Mouse (Mus musculus): ENCODE measurements around the gene Rere. TPM values are rescaled to one million over a fixed set of nuclear protein-coding genes. Genes with fewer than 3 reads are reported as not detected.

The Rere gene
- polyA plus RNA-seq, 1 experiment from 2014 or later, result 28.4 TPM

DNA sequence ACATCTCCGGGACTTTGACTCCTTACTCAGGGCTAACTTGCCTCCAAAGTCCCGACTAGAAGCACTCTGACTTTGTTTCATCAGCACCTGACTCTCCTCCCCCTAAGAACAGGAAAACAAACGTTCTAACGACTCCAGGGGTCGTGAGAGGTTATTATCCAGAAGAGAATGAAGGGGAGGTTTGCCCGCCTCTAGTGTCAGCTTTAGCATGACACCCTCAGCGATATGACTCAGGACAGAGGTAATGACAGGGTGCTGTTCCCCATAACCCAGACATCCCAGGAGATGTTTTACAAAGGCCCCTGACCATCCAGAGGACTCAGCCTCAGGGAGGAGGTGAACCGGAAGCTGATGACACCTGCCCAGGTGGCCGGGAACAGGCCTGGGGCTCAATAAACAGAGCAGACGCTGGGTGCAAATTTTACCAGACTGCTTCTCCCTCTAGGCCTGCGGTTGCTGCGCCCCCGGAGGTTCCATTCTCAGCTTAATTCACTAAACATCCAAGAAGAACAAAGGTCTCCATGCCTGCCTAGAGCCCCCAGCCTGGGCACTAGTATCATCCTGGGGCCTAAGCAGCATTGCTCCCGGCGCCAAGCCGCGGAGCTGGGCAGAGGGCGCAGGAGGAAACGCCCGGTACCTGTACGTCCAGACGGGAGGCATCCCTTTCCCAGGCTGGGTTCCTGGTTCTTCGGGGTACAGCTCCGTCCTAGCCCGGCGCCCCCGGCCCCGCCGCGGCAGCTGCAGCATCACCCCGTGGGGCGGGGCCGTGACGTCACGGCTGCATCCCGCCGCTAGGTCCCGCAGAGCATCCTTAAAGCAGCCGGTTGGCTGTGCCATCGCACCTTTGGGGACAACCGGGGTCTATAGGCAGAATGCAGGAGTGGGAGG, 370.2 kb downstream of the Rere start, which contains the start of gene Slc45a1:
Gene Slc45a1, minus strand, starts transcription at position 785 of the 888 bp plus-strand sequence.
- no peak for ATAC-seq
- peak within 1 kb of the TSS; percentile 48 for H3K4me2 ChIP-seq (replicated peaks)
- no peaks in the 10 kb centered on the region for H3K36me3 ChIP-seq
- H3K4me1 ChIP-seq (replicated peaks), result 0 out of 2 replicates have a peak, but pooled peaks cover 10% of the 10 kb centered on the region
- no peak within 1 kb of the TSS for H3K27ac ChIP-seq
- 8% methylated on average over 41 of the region's 41 CpGs for WGBS
- peak within 1 kb of the TSS; percentile 26 for H3K4me3 ChIP-seq (replicated peaks)
- no peak within 1 kb of the TSS for H3K9ac ChIP-seq
- H3K9me3 ChIP-seq, result no peaks in the 10 kb centered on the region
- peaks cover 15% of the 10 kb centered on the region for H3K27me3 ChIP-seq (replicated peaks)

DNA sequence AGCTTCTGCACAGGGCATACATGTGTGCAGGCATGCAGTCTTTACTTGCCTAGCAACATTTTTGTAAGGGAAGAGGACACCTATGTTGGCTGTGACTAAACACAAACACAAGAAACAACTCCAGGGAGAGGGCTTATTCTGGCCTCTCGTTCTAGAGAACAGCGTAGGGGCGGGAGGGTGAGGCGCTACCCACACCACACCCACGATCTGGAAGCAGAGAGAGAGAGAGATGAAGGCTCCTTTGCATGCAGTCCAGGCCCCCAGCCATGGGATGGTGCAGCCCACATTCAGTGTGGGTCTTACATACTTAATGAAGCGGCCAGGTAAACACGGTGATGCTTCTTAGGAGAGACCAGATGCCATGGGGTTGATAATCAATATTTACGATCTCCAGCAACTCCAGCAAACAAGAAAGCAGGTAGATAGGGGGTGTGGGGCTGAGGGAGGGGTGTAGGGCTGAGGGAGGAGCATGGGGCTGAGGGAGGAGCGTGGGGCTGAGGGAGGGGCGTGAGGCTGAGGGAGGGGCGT, 371.7 kb downstream of the Rere start:
- 0 out of 2 replicates have a peak, but pooled peaks cover 10% of the 10 kb centered on the region for H3K4me1 ChIP-seq (replicated peaks)
- H3K27ac ChIP-seq, result no peak overlapping the region
- no peak overlapping the region for H3K4me3 ChIP-seq (replicated peaks)
- 31% methylated on average over 10 of the region's 11 CpGs for WGBS
- H3K4me2 ChIP-seq (replicated peaks), result no peak overlapping the region
- H3K27me3 ChIP-seq (replicated peaks), result peaks cover 15% of the 10 kb centered on the region
- H3K36me3 ChIP-seq, result no peaks in the 10 kb centered on the region
- H3K9ac ChIP-seq, result no peak overlapping the region
- no peaks in the 10 kb centered on the region for H3K9me3 ChIP-seq
- no peak for ATAC-seq

DNA sequence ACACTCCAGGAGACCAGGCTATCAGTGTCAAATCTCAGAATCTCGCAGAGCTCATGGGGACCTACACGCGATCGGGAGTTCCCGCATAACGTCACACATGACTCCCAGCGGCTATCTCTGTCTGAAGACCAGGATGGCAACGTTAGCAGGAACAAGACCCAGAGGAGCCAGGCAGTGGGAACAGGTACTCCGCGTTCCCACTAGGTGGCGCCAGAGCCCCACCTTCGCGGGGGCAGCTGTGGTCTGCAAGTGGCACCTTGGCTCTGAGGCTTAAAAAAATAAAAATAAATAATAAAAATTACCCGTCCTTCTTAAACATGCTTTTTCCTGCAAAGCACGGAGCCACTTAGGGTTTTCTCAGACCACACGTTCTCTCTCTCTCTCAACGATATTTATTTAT, 374.5 kb downstream of the Rere start:
- Histone ChIP-seq H3K36me3 (no peaks in the 10 kb centered on the region), H3K4me3 (replicated peaks) (no peak overlapping the region), H3K27me3 (replicated peaks) (peaks cover 15% of the 10 kb centered on the region), H3K27ac (no peak overlapping the region), H3K9me3 (no peaks in the 10 kb centered on the region), H3K4me2 (replicated peaks) (peak overlapping the region; percentile 20), H3K9ac (no peak overlapping the region), H3K4me1 (replicated peaks) (0 out of 2 replicates have a peak, but pooled peaks cover 10% of the 10 kb centered on the region)
- peak; percentile 80 for ATAC-seq
- WGBS, result 4% methylated on average over 17 of the region's 17 CpGs

DNA sequence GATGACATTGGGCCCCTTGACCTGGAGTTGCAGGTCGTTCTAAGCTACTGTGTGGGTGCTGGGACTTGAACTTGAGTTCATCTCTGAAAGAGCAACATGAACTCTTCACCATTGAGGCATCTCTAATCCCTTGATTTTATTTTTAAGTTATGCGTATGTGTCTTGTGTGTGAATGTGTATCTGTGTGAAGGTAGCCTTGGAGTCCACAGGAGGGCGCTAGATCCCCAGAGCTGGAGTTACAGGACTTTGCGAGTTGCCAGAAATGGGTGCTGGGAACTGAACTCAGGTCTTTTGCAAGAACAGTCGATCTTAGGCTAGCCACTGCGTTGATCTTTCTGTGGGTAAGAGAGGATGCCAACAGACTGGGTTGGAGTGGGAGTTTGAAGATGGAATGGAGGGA, 375.1 kb downstream of the Rere start:
- Histone ChIP-seq H3K27ac (no peak overlapping the region), H3K4me3 (replicated peaks) (no peak overlapping the region), H3K27me3 (replicated peaks) (peaks cover 11% of the 10 kb centered on the region), H3K9ac (no peak overlapping the region), H3K4me2 (replicated peaks) (no peak overlapping the region), H3K9me3 (no peaks in the 10 kb centered on the region), H3K36me3 (no peaks in the 10 kb centered on the region), H3K4me1 (replicated peaks) (0 out of 2 replicates have a peak, but pooled peaks cover 10% of the 10 kb centered on the region)
- 81% methylated on average over 6 of the region's 6 CpGs for WGBS
- ATAC-seq, result no peak

DNA sequence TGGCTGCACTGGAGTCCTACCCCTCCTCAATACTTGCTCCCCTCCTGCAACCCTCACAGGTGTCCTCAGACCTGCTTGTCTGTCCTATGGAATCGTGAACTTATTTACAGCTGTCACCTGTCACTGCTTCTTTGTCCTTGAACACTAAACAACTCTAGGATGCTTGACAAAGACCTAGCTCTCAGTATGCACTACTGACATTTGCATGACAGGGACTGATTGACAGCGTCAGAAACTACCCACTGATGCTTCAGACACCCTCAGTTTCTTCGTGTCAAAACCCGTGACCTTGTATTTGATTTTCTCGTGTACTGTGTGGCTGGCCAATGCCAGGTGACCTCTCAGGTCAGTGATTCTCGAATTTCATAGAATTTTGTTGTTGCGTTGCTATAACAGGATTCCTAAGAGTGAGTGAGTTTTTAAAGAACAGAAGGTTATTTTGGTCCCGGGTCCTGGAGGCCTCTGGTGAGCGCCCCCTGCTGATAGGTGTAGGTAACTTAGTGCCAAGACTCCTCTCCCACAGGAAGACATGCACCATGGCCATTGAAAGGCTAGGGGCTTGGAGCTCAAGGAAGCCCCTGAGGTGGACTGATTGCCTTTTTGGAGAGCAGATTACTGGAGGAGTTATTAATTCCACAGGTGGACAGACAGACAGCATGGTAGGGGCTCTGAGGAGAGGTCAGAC, 378.6 kb downstream of the Rere start:
- Histone ChIP-seq H3K27me3 (replicated peaks) (no peaks in the 10 kb centered on the region), H3K27ac (no peak overlapping the region), H3K36me3 (no peaks in the 10 kb centered on the region), H3K4me2 (replicated peaks) (no peak overlapping the region), H3K4me3 (replicated peaks) (no peak overlapping the region), H3K9me3 (no peaks in the 10 kb centered on the region), H3K9ac (no peak overlapping the region), H3K4me1 (replicated peaks) (peaks cover 6% of the 10 kb centered on the region; the same call in 1 of the 2 replicates)
- 69% methylated on average over 9 of the region's 9 CpGs for WGBS
- ATAC-seq, result no peak

DNA sequence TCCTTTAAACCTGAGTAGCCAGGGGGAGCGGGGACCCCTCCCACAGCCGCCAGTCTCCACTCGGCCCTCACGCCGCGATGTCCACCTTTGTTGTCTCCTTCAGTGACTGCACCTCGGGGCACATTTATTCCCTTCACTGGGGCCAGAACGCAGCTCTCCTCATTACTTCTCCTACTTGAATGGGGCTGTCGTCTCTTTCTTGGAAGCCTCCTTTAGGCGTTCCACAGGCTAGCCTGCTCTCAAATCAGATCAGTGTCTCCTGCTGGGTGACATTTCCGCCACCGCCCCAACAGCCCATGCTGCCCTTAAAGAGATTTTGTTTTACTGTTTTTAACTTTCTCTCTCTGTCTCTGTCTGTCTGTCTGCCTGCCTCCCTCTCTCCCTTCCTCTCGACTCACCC, 380.4 kb downstream of the Rere start:
- Histone ChIP-seq H3K4me2 (replicated peaks) (peak overlapping the region; percentile 56), H3K27ac (no peak overlapping the region), H3K27me3 (replicated peaks) (no peaks in the 10 kb centered on the region), H3K9me3 (no peaks in the 10 kb centered on the region), H3K4me1 (replicated peaks) (peaks cover 3% of the 10 kb centered on the region; the same call in 1 of the 2 replicates), H3K4me3 (replicated peaks) (peak overlapping the region; percentile 9; the same call in 1 of the 2 replicates), H3K9ac (peak overlapping the region; percentile 26; the same call in 1 of the 2 replicates), H3K36me3 (no peaks in the 10 kb centered on the region)
- no peak for ATAC-seq
- 15% methylated on average over 13 of the region's 13 CpGs for WGBS

DNA sequence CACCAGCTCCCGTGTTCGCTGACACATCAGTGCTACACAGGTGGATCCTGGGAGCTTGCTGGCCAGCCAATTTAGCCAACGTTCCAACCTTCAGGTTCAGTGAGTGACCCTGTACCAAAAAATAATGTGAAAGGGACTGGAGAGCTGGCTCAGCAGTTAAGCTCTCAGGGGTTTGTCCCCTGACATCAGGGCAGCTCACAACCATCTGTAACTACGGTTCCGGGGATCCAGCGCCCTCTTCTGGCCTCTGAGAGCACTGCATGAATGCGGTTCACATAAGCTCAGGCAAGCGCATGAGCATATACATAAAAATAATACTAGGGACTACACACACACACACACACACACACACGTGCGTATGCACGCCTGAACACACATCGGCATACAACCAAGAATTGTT, 381.7 kb downstream of the Rere start:
- no peaks in the 10 kb centered on the region for H3K9me3 ChIP-seq
- 59% methylated on average over 12 of the region's 12 CpGs for WGBS
- no peak overlapping the region for H3K27ac ChIP-seq
- H3K9ac ChIP-seq, result no peak overlapping the region
- no peaks in the 10 kb centered on the region for H3K36me3 ChIP-seq
- no peaks in the 10 kb centered on the region for H3K27me3 ChIP-seq (replicated peaks)
- H3K4me1 ChIP-seq (replicated peaks), result peaks cover 3% of the 10 kb centered on the region; the same call in 1 of the 2 replicates
- no peak overlapping the region for H3K4me2 ChIP-seq (replicated peaks)
- H3K4me3 ChIP-seq (replicated peaks), result no peak overlapping the region
- ATAC-seq, result no peak

DNA sequence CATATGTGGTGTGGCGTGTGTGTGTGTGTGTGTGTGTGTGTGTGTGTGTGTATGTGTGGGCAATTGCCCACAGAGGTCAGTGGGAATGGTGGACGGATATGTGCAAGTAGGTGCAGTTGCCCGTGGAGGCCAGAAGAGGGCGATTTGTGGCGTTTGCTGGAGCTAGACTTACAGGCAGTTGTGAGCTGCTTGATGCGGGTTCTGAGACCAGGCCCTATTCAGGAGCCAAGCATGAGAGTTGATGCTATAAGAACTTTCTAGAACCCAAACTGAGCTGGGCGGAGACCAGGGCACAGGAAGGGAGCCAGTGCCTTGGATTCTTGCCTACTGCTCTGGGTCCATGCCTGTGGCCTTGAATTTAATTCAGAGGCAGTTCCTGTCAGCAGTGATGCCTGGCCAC, 383.3 kb downstream of the Rere start:
- no peak overlapping the region for H3K4me2 ChIP-seq (replicated peaks)
- no peaks in the 10 kb centered on the region for H3K27me3 ChIP-seq (replicated peaks)
- H3K4me3 ChIP-seq (replicated peaks), result no peak overlapping the region
- H3K4me1 ChIP-seq (replicated peaks), result peaks cover 3% of the 10 kb centered on the region; the same call in 1 of the 2 replicates
- ATAC-seq, result no peak
- WGBS, result 85% methylated on average over 7 of the region's 7 CpGs
- H3K27ac ChIP-seq, result no peak overlapping the region
- no peak overlapping the region for H3K9ac ChIP-seq
- no peaks in the 10 kb centered on the region for H3K9me3 ChIP-seq
- no peaks in the 10 kb centered on the region for H3K36me3 ChIP-seq

DNA sequence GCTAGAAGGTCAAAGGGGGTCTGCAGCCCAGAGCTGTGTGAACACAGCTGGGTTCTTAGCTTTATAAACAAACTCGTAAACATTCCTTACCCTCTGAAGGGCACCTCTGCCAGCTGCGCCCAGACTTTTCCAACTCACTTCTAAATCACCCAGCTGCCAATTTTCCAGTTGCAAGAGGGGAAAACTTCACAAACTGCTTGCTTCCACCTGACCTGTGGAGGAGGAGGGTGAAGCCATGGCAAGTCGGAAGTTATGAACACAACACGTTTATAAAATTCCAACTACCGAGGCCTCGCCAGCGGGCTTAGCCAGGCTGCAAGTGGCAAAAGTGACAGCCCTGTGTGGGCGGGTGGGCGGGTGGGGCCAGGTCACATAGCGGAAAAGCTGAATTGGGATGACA, 384.4 kb downstream of the Rere start:
- Histone ChIP-seq H3K36me3 (no peaks in the 10 kb centered on the region), H3K9ac (no peak overlapping the region), H3K27ac (no peak overlapping the region), H3K4me3 (replicated peaks) (no peak overlapping the region), H3K4me2 (replicated peaks) (no peak overlapping the region), H3K9me3 (no peaks in the 10 kb centered on the region), H3K4me1 (replicated peaks) (peaks cover 3% of the 10 kb centered on the region; the same call in 1 of the 2 replicates), H3K27me3 (replicated peaks) (no peaks in the 10 kb centered on the region)
- no peak for ATAC-seq
- WGBS, result 73% methylated on average over 10 of the region's 10 CpGs

Other genes starting within 250 kb of the Rere start
- 1.3 and 1.5 TPM in 2 replicates for gene Gpr157, start 194.3 kb upstream of the Rere start, polyA plus RNA-seq (2015; fragmentation: Nextera tagmentation; extraction: Ambion mirVana)
- gene Slc2a5, start 162.4 kb upstream of the Rere start, polyA plus RNA-seq (2015; fragmentation: Nextera tagmentation; extraction: Ambion mirVana), result 2.2 TPM in 2 replicates
- 0.30 and 0.63 TPM in 2 replicates for gene Slc2a7, start 132.7 kb upstream of the Rere start, polyA plus RNA-seq (2015; fragmentation: Nextera tagmentation; extraction: Ambion mirVana)
- not detected in 2 replicates for gene Car6, start 80.3 kb upstream of the Rere start, polyA plus RNA-seq (2015; fragmentation: Nextera tagmentation; extraction: Ambion mirVana)
- 1,894 and 1,951 TPM in 2 replicates for gene Eno1, start 44.9 kb upstream of the Rere start, polyA plus RNA-seq (2015; fragmentation: Nextera tagmentation; extraction: Ambion mirVana)

Data from intestine, embryonic 15.5 days (tissue).